Mouse (Mus musculus): Measurements from ENCODE around the gene Amotl2.

Gene Amotl2

DNA sequence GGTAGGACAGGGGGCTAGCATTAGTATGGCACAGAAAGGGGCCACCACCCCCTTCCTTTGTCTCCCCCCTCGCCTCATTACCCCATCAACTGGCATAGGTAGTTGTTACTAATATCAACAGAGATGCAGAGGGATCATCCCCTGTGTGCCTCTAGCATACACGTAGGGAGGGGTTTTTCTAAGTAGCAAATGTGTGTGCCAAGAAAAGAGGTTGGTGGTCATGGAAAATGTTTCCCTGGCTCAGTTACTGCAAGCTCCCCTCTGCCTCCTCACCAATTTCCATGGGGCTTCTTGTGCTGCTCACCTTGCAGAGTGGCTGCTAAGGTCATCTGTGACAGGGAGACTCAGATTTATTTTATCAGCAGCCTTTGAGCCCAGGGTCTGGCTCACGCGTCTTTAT lies 2.6 kb downstream of the Amotl2 start:
- no peak for DNase-seq (ENCODE audit: low read depth)

GRCm38 (mm10) chr9:102719936-102720566 lies 3.6 kb downstream of the Amotl2 start:
- DNase-seq (ENCODE audit: low read depth): no peak

- DNase-seq (ENCODE audit: low read depth): no peak
Measured at GRCm38 (mm10) chr9:102720567-102721167, 4.2 kb downstream of the Amotl2 start.

- DNase-seq (ENCODE audit: low read depth): no peak
Measured at GRCm38 (mm10) chr9:102721406-102721978, 5.0 kb downstream of the Amotl2 start.

DNA sequence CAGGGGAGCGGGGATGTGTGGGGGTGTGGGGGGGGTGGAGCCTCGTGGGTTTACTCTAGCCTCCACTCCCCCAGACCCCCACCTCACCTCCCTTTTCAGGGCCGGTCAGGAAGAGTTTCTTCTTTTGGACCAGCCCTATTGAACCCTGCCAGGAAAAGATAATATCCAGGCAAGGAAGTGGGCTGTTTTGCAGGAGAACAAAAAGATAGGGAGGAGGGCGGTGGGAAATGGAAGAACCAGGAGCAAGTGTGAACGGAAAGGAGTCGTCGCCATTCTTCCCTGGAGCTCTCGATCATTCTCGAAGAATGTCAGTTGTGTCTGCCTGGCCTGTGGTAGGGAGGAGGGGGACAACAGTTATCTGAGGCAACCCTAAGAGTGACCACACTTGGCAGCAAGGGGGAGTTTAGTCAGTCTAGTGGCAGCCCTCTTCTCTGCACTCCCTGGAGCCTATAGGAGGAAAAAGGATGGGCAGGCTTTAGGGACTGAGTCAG lies 5.6 kb downstream of the Amotl2 start:
- no peak for DNase-seq (ENCODE audit: low read depth)

GRCm38 (mm10) chr9:102722750-102723149 lies 6.3 kb downstream of the Amotl2 start:
- no peak for DNase-seq (ENCODE audit: low read depth)

- no peak for DNase-seq (ENCODE audit: low read depth)
Measured at GRCm38 (mm10) chr9:102723241-102723709, 6.8 kb downstream of the Amotl2 start.

- no peak for DNase-seq (ENCODE audit: low read depth)
Measured at GRCm38 (mm10) chr9:102723990-102724461, 7.6 kb downstream of the Amotl2 start.

- no peak for DNase-seq (ENCODE audit: low read depth)
Measured at GRCm38 (mm10) chr9:102724942-102725341, 8.5 kb downstream of the Amotl2 start.

GRCm38 (mm10) chr9:102725958-102726654 lies 9.6 kb downstream of the Amotl2 start:
- DNase-seq (ENCODE audit: low read depth): no peak

DNA sequence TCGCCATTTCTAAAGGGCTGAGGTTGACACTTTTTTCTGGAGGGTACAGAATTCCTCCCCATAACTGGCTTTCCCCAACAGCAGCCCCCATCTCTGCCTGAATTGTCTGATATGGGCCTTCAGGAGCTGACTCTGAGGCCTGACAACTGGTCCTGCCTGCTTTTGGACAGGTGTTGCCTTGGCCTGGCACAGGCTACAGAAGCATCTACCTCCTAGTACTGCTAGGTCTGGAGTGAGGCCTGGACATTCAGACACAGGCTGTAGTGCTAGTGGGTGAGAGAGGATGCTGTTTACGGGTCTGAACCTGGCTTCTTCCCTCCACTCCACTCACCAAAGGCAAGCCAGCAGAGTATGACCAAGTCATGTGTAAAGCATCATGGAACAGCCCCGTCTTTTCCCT lies 10.3 kb downstream of the Amotl2 start:
- no peak for DNase-seq (ENCODE audit: low read depth)

GRCm38 (mm10) chr9:102727662-102728468 lies 11.4 kb downstream of the Amotl2 start:
- DNase-seq (ENCODE audit: low read depth): no peak

GRCm38 (mm10) chr9:102728469-102728747 lies 11.9 kb downstream of the Amotl2 start:
- DNase-seq (ENCODE audit: low read depth): no peak

DNA sequence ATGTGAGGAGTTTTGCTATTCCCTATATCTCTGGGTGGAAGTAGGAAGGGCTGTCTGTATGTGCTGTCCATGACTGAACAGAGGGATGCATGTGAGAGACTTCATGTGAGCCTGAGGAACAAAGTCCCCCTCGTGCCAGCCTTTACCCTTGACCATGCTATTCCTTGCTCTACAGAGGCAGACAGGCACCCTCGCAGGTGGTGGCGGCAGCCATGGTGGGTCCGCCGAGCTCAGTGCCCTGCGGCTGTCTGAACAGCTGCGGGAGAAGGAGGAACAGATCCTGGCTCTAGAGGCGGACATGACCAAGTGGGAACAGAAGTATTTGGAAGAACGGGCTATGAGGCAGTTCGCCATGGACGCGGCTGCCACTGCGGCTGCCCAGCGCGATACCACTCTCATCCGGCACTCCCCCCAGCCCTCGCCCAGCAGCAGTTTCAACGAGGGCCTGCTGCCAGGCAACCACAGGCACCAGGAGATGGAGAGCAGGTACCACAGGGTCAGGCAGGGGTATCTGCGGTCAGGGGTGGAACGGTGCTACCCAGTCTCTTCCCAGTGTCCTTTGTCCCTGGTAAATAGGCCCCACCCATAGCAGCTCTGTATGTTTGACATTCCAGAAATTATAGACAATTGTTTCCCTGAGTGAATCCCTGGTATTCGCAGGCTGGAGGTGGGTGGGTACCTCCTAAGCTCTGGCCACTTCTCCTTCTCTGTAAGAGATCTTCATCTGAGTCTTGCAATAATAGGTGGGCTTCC lies 12.8 kb downstream of the Amotl2 start:
- no peak for DNase-seq (ENCODE audit: low read depth)

DNA sequence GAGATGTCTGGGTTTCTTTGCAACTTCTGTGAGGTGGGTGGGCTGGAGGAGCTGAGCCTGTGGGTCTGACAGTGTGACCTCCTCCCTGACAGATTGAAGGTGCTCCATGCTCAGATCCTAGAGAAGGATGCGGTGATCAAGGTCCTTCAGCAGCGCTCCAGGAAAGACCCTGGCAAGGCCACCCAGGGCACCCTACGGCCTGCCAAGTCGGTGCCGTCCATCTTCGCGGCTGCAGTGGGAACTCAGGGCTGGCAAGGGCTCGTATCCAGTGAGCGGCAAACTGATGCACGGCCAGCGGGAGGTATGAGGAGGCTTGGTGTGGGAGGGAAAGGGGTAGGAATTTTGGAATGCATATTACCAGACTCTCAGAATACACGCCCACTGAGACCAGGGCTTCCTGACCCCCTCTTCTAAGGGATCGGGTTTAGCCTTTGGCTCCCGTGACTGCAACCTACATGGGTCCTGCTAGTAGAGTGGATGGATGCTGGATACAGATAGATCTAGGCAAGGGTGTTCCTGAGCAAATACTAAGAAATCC lies 13.5 kb downstream of the Amotl2 start:
- DNase-seq (ENCODE audit: low read depth): no peak

GRCm38 (mm10) chr9:102731044-102731471 lies 14.6 kb downstream of the Amotl2 start:
- no peak for DNase-seq (ENCODE audit: low read depth)

DNA sequence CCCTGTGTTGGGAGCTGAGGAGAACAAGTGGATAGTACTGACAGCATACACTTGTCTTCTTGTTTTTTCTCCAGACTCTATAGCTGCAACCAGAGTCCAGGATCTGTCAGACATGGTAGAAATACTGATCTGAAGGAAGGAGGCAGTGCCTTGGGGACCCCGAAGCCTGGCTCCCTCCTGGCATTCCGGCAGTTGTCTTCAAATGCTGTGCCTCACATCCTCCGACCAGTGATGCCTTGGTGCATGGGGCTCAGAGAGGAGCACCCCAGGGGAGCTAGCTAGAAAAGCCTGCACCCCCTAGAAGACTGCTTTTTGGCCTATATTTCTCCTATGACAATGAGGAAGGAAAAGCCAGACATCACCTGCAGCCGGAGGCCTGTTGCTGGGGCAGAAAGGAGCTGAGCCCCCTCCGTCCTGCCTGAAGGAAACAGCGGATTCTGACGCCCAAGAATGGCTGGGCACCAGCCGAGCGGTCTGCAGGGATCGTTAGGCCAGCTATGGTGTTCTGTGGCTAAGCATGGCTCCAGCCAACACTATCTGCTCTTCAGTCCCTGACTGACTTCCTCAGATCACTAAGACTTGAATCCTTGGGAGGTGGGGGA lies 15.2 kb downstream of the Amotl2 start:
- no peak for DNase-seq (ENCODE audit: low read depth)

DNA sequence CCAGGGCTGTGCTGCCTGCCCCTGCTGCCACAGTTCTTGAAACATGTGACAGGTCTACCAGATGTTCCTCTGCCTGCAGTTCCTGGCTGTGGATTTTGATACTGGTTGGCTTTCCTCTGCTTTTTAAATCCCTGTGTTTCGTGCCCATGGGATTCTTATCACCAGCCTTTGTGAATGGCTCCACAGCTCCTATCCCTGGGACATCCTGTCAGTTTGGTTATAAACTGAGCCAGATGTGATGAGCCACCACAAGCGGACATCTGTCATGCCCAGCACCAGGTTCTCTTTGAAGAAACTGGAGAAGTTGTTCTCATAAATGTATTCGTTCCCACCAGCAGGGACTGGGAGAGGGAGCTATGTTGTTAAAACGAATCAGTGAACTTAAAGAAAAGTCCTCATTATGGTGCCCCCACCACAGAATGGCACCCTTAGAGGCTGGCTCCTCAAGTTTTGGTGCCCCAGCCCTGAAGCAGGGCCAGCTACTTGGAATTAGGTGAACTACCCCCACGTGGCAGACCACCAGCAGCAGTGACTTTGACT lies 15.9 kb downstream of the Amotl2 start:
- no peak for DNase-seq (ENCODE audit: low read depth)

DNA sequence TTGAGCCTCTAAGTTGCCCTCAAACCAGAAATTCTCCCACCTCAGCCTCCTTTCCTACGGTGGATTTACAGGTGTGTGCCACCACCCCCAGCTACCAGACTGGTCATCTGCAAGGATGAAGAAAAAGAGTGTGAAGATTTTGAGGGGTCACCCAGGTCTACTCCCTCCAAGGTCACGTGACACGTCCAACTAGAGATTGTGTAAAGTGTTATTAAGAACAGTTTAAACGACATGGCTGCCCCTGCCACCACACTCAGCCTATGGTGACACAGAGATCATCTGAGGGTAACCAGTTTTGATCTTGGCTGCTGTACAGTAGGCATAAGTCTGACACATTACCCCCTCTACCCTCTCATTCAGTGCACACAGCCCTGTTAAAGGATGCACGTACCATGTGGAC lies 17.0 kb downstream of the Amotl2 start:
- DNase-seq (ENCODE audit: low read depth): no peak

DNA sequence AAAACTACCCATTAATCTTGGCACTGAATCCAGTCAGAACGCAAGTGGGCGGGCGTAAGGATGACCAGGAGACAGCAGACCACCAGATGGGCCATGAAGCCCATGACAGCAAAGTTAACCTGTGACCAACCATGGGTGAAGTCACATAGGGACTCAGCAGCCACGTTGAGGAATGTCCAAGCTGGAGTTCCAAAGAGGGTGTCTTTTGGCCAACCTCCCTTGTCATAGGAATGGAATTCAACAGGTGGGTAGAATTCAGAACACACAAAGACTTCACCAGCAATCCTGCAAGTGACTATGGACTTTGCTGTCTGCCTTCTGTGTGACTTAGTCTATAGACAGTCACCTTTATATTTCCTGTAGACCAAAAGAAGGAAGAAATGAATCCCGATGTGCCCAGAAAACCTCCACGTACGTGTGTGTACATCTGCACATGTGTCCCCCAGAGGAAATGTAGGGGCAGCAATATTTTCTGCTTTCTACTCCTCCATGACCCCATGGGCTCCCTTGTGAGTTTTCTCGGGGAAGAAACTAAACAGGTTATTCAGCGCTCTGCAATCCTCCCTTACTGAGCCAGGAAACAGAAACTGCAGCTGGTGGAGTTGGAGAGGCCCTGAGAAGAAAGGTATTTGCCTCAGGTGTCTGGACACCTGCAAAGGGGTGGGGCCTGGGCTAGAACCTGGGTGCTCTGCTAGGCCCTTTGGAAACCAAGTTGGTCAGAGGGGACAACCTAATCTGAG lies 17.7 kb downstream of the Amotl2 start:
- DNase-seq (ENCODE audit: low read depth): no peak

Measured in induced T-regulatory cell, adult 2 months (primary cell).